Mouse (Mus musculus) C2C12 (cell line): ENCODE measurements around the gene Vmn1r37. TPM values are rescaled to one million over a fixed set of nuclear protein-coding genes. Genes with fewer than 3 reads are reported as not detected.
"Not testable (repeated sequence)": the region's sequence is repeated elsewhere in the genome, so short reads cannot be mapped to it uniquely, and the experiment has no call there.

Experiments
- H3K27me3 ChIP-seq: one replicate; pipeline ENCODE4 v1.6.1; 2011; ENCODE audit not compliant: control insufficient read depth, insufficient read depth, insufficient read length
- H3K36me3 ChIP-seq: one replicate; pipeline ENCODE4 v1.6.1; 2011; ENCODE audit not compliant: control insufficient read depth, insufficient read depth
- H3K4me3 ChIP-seq: one replicate; pipeline ENCODE4 v1.5.1; 2011; ENCODE audit warnings: mild to moderate bottlenecking, control low read depth; ENCODE audit not compliant: poor library complexity, insufficient read depth, severe bottlenecking
- H3K79me2 ChIP-seq: one replicate; pipeline ENCODE4 v1.6.1; 2011; ENCODE audit not compliant: control insufficient read depth, insufficient read depth
- H3K79me3 ChIP-seq: one replicate; pipeline ENCODE4 v1.6.1; 2011; ENCODE audit warnings: low read depth, control low read depth
- H3ac ChIP-seq: one replicate; pipeline ENCODE3; 2011; ENCODE audit warnings: low read depth; ENCODE audit not compliant: control insufficient read depth, insufficient read length
- CEBPB ChIP-seq: IDR thresholded peaks from one replicate; pipeline ENCODE4 v1.6.1; 2011; ENCODE audit warnings: low read depth, mild to moderate bottlenecking, control low read depth, moderate library complexity
- CTCF ChIP-seq: IDR thresholded peaks from one replicate; pipeline ENCODE4 v1.5.1; 2011; ENCODE audit not compliant: control insufficient read depth, insufficient read depth, insufficient read length
- FOSL1 ChIP-seq: IDR thresholded peaks from one replicate; pipeline ENCODE4 v1.8.0; 2011; ENCODE audit warnings: mild to moderate bottlenecking, low read length; ENCODE audit not compliant: poor library complexity, insufficient read depth, severe bottlenecking
- MAX ChIP-seq: IDR thresholded peaks from one replicate; pipeline ENCODE4 v1.6.1; 2011; ENCODE audit warnings: mild to moderate bottlenecking, control low read depth
- MYOD1 ChIP-seq: IDR thresholded peaks from one replicate; pipeline ENCODE4 v1.6.1; 2011; ENCODE audit warnings: low read depth; ENCODE audit not compliant: control insufficient read depth, insufficient read length
- MYOG ChIP-seq: IDR thresholded peaks from one replicate; pipeline ENCODE4 v1.6.1; 2011; ENCODE audit not compliant: control insufficient read depth, insufficient read length; ENCODE audit errors: extremely low read depth
- USF1 ChIP-seq: IDR thresholded peaks from one replicate; pipeline ENCODE4 v1.6.1; 2011; ENCODE audit warnings: low read depth, mild to moderate bottlenecking, control low read depth, moderate library complexity
- long read RNA-seq, 2 experiments: library from polyadenylated mRNA; unstranded; transcript quantifications; one replicate each; pipeline ENCODE4 v2.0.0; 2019 to 2020
- polyA plus RNA-seq: library from polyadenylated mRNA; unstranded; fragments of >200 nt; fragmentation: generic; extraction: Trizol; gene quantifications from one replicate; pipeline ENCODE4 v1.2.1, GENCODE M21; 2012; ENCODE audit warnings: missing spikeins

Vmn1r37 gene
- not detected for polyA plus RNA-seq
- long read RNA-seq, experiment 1: 0 reads
- long read RNA-seq, experiment 2: 0 reads

DNA sequence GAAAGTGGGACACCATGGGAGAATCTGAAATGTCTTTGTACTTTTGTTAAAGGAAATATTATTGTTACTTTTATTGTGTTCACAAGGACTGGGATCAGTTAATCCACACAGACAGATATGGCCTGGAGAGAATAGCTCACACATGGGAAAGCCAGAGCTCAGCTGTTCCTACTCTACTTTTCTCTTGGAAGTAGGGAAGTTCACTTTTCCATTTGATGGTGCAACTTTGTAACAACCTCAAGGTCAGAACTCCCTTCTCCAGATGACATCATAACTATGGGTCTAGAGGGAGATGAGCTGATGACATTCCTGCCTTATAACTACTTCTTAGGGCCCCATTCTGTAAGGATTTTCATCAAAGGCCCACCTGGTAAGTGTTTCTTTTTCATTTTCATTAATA is at the start of gene Vmn1r37:
TSS of gene Vmn1r37 (plus strand) at position 301 of the 400 bp plus-strand sequence.
- not testable (repeated sequence) for H3ac ChIP-seq, H3K79me2 ChIP-seq, H3K4me3 ChIP-seq, H3K36me3 ChIP-seq, H3K79me3 ChIP-seq, H3K27me3 ChIP-seq

DNA sequence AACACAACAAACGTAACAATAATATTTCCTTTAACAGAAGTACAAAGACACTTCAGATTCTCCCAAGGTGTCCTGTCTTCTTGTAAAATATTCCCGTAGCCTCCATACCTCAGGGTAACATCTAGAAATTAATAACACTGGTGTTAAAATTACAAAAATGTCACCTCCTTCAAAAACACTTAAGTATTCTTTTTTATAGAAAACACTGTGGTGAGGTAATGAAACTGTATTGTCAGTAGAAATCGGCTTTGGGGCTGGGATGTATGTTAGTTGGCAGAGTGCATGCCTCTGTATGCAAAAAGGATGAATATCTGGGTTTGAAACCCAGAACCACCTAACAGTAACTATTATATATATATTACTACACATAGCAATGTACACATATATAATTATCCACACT is 43.4 kb upstream of the Vmn1r37 start, which contains the start of gene Vmn1r35:
TSS of gene Vmn1r35 (minus strand) at position 101 of the 400 bp plus-strand sequence.
- Histone ChIP-seq H3K36me3 (no peaks in the 10 kb centered on the region), H3K79me2 (no peaks in the 10 kb centered on the region), H3K79me3 (no peaks in the 10 kb centered on the region), H3K4me3 (no peak within 1 kb of the TSS), H3K27me3 (no peaks in the 10 kb centered on the region), H3ac (no peak within 1 kb of the TSS)
- TF ChIP-seq MYOG: no peak
- TF ChIP-seq USF1: no peak
- TF ChIP-seq FOSL1: no peak
- no peak for TF ChIP-seq CTCF
- no peak for TF ChIP-seq CEBPB

DNA sequence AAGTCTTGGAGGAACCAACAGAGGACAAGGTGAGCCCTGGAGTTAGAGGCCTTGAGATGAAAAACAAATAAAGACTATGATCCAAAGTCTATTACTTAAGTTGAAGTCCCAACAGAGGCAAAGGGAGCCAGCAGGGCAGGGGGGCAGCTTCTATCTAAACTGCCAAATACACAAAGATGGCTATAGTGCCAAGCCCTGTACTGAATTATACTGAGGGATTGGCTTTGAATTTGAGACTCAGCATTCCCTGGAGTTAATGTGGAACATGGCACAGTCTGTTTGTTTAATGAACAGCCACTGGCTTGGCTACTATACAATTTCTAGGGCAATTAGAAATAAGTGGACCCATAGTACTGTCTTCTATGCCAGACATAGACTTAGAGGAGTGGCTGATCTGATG is 20.3 kb upstream of the Vmn1r37 start:
- Histone ChIP-seq H3K79me2 (no peaks in the 10 kb centered on the region), H3K27me3 (no peaks in the 10 kb centered on the region), H3K79me3 (no peaks in the 10 kb centered on the region), H3ac (no peak overlapping the region), H3K36me3 (no peaks in the 10 kb centered on the region), H3K4me3 (no peak overlapping the region)
- TF ChIP-seq USF1: no peak
- no peak for TF ChIP-seq CTCF
- TF ChIP-seq FOSL1: no peak
- TF ChIP-seq MYOD1: no peak
- TF ChIP-seq MYOG: no peak
- TF ChIP-seq CEBPB: no peak
- TF ChIP-seq MAX: no peak

DNA sequence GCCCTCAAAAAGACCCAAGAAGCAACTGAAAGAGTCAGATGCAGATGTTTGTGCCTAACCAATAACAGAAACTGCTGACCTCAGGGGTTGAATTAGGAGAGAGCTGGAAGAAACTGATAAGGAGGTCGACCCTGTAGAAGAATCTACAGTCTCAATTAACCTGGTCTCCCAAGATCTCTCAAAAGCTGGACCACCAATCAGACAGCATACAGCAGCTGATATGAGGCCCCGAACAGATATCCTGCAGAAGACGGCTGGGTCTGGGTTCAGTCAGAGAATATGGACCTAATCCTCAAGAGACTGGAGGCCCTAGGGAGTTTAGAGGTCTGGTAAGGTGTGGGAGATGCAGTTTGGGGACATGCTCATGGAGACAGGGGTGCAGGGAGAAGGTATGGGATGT is 15.3 kb upstream of the Vmn1r37 start:
- Histone ChIP-seq H3K36me3 (no peaks in the 10 kb centered on the region), H3K27me3 (no peaks in the 10 kb centered on the region), H3K4me3 (no peak overlapping the region), H3ac (no peak overlapping the region), H3K79me2 (no peaks in the 10 kb centered on the region), H3K79me3 (no peaks in the 10 kb centered on the region)
- TF ChIP-seq FOSL1 (no peak), MYOG (no peak), CEBPB (no peak), CTCF (no peak), USF1 (no peak), MYOD1 (no peak), MAX (no peak)

DNA sequence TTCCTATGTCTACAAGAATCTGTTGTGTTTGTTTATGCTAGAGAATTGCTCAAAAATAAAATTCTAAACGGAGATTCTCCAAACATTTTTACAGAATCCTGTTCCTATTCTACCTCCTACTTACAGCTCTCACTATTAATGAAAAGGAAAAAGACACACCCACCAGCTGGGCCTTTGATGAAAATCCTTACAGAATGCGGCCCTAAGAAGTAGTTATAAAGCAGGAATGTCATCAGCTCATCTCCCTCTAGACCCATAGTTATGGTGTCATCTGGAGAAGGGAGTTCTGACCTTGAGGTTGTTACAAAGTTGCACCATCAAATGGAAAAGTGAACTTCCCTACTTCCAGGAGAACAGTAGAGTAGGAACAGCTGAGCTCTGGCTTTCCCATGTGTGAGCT is 10.1 kb upstream of the Vmn1r37 start, which contains the start of gene Vmn1r36:
TSS of gene Vmn1r36 (minus strand) at position 101 of the 400 bp plus-strand sequence.
- not testable (repeated sequence) for H3ac ChIP-seq, H3K36me3 ChIP-seq, H3K4me3 ChIP-seq, H3K79me2 ChIP-seq, H3K27me3 ChIP-seq, H3K79me3 ChIP-seq

DNA sequence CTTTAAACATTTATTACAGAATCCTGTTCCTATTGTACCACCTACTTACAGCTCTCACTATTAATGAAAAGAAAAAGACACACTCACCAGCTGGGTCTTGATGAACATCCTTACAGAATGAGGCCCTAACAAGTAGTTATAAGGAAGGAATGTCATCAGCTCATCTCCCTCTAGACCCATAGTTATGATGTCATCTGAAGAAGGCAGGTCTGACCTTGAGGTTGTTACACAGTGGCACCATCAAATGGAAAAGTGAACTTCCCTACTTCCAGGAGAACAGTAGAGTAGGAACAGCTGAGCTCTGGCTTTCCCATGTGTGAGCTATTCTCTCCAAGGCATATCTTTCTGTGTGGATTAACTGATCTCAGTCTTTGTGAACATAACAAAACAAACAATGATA is 53.3 kb downstream of the Vmn1r37 start, which contains the start of gene Vmn1r38:
TSS of gene Vmn1r38 (minus strand) at position 101 of the 400 bp plus-strand sequence.
- not testable (repeated sequence) for H3K79me2 ChIP-seq, H3K27me3 ChIP-seq, H3ac ChIP-seq, H3K79me3 ChIP-seq, H3K4me3 ChIP-seq, H3K36me3 ChIP-seq

Other genes starting within 250 kb of the Vmn1r37 start
- 49.0 TPM for gene Mad2l1, start 194.0 kb upstream of the Vmn1r37 start, polyA plus RNA-seq
- 0.01 TPM for gene Vmn1r32, start 169.3 kb upstream of the Vmn1r37 start, polyA plus RNA-seq
- gene Vmn1r33, start 111.1 kb upstream of the Vmn1r37 start, polyA plus RNA-seq: not detected
- not detected for gene Vmn1r34, start 85.5 kb upstream of the Vmn1r37 start, polyA plus RNA-seq
- not detected for gene Vmn1r35, start 43.5 kb upstream of the Vmn1r37 start, polyA plus RNA-seq
- not detected for gene Vmn1r36, start 10.2 kb upstream of the Vmn1r37 start, polyA plus RNA-seq
- not detected for gene Vmn1r38, start 53.2 kb downstream of the Vmn1r37 start, polyA plus RNA-seq
- gene Vmn1r39, start 81.2 kb downstream of the Vmn1r37 start, polyA plus RNA-seq: not detected
- gene Gng12, start 167.0 kb downstream of the Vmn1r37 start, polyA plus RNA-seq: 24.9 TPM